Mouse (Mus musculus): ENCODE data around the gene Slc9a9.

Slc9a9 gene

DNA sequence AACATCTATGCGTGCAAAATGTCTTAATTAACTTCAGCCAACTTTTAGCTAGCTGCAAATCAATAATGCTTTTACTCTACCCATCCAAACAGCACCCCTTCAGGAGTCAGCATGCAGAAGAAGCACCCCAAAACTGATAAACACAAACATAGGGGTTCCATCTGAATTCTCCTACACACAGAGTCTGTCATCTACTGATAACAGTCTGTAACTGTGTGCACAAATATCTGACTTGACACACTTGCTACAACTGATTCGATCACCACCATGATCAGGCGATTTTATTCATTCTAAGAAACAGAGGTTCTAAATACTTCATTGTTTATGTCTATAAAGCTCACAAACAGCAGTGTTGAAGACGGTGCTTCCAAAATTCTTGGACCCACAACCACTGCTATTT is 171.3 kb downstream of the Slc9a9 start:
- DNase-seq = no peak

- DNase-seq = no peak
Measured at GRCm38 (mm10) chr9:94844176-94844575, 174.5 kb downstream of the Slc9a9 start.

- no peak for DNase-seq
Measured at GRCm38 (mm10) chr9:94847624-94848023, 177.9 kb downstream of the Slc9a9 start.

DNA sequence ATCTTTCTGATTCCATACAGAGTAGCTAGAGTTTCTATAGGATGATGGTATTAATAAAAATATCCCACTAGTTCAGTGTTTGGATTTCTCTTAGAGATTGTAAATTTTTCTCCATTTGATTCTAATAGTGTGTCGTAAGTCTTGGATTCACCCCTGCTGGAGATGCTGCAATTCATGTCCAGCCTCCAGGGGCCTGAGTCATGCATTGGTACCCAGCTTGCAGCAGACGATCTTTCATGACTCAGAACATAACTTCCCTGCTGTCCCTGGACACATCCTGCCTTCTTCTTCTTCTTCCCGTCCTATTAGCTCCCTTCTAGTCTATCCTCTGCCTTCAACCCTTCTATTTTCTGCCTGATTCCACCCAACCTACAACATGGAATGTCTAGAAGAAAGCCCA is 181.8 kb downstream of the Slc9a9 start:
- DNase-seq = no peak

GRCm38 (mm10) chr9:94856093-94856492 is 186.4 kb downstream of the Slc9a9 start:
- no peak for DNase-seq

DNA sequence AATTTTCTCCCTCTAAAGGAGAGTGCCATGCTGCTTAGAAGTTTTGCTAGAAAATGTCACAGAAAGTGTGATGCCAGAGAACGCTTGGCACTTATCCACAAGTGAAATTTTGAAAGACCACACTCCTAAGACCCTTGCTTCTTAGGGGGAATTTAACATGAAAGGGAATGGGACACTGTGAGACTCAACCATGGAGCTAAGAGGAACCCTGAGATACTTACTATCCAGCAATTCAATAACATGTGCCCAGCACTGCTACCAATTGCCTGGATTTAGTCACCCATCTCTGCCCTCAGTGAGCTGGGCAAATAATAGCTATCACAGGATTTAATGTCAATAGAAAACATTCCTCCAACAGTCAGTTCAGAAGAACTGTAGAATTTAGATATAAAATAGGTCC is 198.8 kb downstream of the Slc9a9 start:
- DNase-seq = no peak

GRCm38 (mm10) chr9:94869023-94869799 is 199.5 kb downstream of the Slc9a9 start:
- DNase-seq = no peak

GRCm38 (mm10) chr9:94882517-94882916 is 212.8 kb downstream of the Slc9a9 start:
- no peak for DNase-seq

- no peak for DNase-seq
Measured at GRCm38 (mm10) chr9:94883435-94883834, 213.7 kb downstream of the Slc9a9 start.

GRCm38 (mm10) chr9:94885151-94885550 is 215.4 kb downstream of the Slc9a9 start:
- DNase-seq = no peak

DNA sequence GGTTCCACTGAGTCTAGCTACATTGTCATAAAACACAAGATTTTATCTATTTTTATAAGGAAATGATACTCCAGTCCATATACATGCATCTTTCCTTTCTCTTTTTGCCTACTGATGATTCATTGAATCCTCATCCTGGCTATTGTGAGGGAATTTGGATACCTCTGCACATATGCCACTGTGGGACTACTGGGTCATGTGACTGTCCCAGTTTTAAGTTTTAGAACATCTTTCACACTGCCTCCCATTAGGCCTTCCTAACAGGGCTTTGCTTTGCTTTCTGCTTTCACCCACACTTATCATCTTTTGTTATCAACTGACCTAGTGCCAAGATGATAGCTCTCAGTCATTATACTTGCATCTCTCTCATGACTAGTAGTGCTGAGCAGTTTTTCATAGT is 219.9 kb downstream of the Slc9a9 start:
- no peak for DNase-seq

GRCm38 (mm10) chr9:94895882-94896281 is 226.2 kb downstream of the Slc9a9 start:
- DNase-seq = no peak

GRCm38 (mm10) chr9:94904180-94904579 is 234.5 kb downstream of the Slc9a9 start:
- DNase-seq = no peak

DNA sequence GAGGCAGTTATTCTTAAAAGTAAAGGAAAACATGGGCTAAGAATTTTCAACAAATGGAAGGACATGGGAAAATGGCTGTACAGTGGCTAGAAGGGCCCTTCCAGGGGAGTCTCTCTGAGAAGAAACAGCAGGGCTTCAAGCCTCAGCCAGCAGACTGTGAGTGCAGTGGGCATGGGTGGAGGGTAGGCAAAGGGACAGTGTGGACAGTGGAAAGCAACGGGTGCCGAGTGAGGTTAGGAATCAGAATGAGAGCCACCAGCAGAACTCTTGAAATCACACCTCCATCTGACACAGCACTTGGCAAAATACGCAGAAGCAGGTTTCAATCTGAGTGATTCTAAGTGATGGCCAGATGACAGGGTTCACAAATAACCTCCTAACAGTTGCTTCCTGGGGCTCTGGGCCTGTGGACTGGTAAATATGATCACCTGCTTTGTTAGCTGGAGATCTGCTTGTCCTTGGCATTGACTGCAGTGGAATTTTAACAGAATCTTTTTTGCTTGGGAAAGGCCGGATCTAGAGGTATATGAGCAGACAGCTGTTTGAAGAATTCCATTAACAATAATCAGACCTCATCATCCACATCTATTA is 237.4 kb downstream of the Slc9a9 start:
- DNase-seq = peak; percentile 84

DNA sequence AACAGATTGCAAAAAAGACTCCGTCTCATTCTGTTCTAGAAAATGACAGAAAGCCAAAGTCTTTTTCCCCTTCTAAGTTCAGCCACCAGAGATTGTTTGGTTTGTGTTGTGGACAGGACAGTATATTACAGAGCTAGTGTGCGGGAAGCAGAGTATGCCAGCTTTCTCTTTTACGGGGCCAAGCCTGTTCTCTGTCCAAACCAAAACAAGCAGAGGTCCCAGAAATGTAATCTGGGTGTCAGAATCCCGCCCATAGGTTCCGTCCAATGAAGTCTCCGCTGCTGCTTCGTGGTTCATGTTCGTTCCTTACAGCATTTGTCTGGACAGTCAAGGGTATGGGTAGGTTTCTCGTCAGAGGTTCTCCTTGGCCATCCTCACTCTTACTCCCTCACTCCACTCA is 242.4 kb downstream of the Slc9a9 start:
- DNase-seq = no peak

DNA sequence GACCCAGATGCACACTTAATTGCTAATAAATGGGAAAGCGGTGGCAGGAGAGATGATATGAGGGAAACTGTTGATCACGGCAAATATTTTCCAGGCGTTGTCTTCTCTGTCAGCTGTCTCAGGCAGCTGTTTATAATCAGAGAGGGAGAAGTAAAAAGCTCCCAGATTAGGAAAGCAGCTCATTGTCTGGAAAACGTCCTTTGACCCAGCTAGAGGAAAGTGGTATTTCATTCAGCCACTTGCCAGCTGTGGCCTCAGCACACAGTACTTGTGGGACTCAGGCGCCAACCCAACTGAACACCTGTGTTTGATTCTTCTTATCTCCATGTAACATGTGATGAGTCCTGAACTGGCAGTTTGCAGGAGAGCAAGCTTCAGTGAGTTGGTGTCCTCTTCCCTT is 252.4 kb downstream of the Slc9a9 start:
- no peak for DNase-seq

DNA sequence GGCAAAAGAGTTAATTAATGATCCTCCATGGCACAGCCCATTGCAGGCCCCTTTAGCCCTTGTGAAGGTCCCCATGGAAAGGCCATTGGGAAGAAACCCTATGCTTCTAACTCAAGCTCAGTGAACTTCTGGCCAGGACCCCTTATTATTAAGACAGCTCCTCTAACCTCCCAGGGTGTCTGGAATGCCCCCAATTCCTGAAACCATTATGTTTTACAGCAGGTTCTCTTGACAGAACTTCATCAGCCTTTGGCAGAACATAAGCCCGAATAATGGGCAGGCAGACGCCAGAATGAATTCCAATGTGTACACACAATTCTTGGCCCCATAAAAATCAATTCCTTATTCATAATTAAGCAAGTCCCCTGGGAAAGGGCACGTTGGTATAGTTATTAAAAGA is 256.1 kb downstream of the Slc9a9 start:
- DNase-seq = no peak

- no peak for DNase-seq
Measured at GRCm38 (mm10) chr9:94927101-94927500, 257.4 kb downstream of the Slc9a9 start.

DNA sequence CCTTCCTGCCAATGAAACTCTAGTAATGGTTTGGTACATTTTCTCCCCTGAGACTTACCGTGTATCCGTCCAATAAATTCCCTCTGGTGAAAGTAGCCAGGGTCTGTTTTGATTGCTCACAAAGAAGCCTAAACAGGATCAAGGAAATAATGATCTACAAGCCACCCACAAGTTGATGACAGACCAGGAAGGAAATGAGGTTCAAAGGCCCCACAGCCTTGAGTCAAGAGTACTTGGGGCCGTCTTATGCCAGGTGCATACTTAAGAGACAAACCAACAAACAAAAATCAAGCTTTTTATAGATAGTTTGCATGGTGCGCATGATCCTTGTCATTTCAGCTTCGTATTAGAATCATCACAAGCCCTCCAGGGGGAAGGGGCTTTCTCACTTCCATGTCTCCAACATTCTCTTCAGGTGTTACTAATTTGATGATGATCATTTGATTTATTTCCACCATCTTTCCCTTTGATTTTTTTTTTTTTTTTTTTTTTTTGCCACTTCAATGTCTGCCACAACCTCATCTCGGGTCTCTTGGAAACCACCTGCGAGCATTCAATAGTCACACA is 275.9 kb downstream of the Slc9a9 start:
- DNase-seq = no peak

- no peak for DNase-seq
Measured at GRCm38 (mm10) chr9:94947246-94947645, 277.5 kb downstream of the Slc9a9 start.

- DNase-seq = no peak
Measured at GRCm38 (mm10) chr9:94950676-94951075, 281.0 kb downstream of the Slc9a9 start.

DNA sequence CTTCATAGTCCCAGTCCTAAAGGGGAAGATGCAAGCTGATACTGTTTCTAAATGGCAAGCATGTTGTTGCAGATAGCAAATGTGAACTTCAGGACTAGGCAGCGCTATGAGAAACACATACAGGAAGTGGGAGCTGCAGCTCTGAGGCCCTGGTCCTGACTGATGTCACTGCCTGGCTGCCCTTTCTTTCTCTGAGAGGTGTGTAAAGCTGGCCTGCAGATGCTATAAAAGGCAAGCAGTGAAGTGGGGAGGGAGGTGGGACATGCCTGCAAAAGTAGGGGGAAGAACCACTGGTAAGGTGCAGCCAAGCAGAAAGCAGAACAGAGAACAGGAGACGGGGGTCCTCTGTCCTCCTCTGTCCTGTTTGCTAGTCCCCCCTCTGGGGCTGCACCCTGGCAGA is 285.9 kb downstream of the Slc9a9 start:
- DNase-seq = no peak

GRCm38 (mm10) chr9:94958382-94958781 is 288.7 kb downstream of the Slc9a9 start:
- DNase-seq = no peak

DNA sequence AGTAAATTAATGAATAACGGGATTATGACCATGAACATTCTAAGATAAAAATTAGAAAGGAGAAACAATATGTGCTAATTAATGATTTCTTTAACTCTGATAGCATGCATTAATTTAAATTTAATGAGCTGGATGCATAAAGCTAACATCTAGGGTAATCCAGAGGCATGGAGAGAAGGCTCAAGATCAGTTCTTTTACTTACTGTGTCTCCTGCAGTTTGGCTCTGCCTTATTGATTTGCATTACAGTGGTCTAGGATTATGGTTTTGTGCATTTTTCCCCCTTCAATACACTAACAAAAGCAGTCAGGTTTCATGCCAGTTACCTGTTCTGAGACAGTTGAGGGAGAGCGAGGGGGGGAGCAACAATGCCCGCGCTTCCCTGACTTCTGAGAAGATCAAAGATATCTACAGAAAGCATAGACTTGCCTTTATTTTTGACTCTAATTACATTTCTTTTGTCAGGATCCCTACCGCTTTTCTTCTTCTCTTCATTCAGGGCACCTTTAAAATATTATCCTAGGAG is 298.9 kb downstream of the Slc9a9 start:
- no peak for DNase-seq
